Mouse (Mus musculus) heart, postnatal 0 days (tissue): ENCODE measurements around the gene Rgs6.

Experiments
- CTCF ChIP-seq: IDR thresholded peaks from 2 replicates; pipeline ENCODE4 v1.5.1; 2016; ENCODE audit warnings: antibody characterized with exemption, control low read depth, low read depth
- EP300 ChIP-seq: IDR thresholded peaks from 2 replicates; pipeline ENCODE4 v1.6.1; 2016; ENCODE audit warnings: antibody characterized with exemption, low read depth

DNA sequence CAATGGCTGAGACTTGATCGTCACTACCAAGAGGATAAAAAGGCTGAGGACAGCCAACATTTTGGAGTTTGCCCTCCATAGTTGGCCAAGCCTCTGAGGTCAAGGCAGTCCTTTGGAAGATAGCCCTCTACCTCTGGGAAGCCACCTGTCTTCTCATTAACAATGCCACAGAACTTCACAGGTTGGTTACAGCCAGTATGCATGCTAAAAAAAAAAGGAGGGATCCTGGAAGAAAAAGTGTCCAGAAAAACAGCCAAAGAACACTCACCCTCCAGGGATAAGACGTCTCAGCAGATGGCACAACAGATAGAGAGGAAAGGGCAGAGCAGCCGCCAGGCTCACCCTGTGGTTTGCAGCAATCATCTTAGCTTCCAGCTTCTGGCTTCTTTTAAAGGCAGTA is 154.9 kb downstream of the Rgs6 start:
- TF ChIP-seq CTCF: no peak
- TF ChIP-seq EP300: no peak
